Mouse (Mus musculus): ENCODE results near the gene Sun1.

GRCm38 (mm10) chr5:139228318-139228717 is 27.9 kb downstream of the Sun1 start:
- TF ChIP-seq POLR2A (IDR thresholded peaks at IDR 0.05; ENCODE audit: insufficient read length, low read depth), result no peak
- TF ChIP-seq TCF12 (IDR thresholded peaks at IDR 0.05; ENCODE audit: insufficient read depth, poor library complexity, severe bottlenecking), result no peak
- no peak for TF ChIP-seq E2F4 (IDR thresholded peaks at IDR 0.05; ENCODE audit: insufficient read depth)
- TF ChIP-seq CEBPB (IDR thresholded peaks at IDR 0.05; ENCODE audit: insufficient read depth, poor library complexity, severe bottlenecking), result no peak
- TF ChIP-seq POLR2AphosphoS2 (IDR thresholded peaks at IDR 0.05; ENCODE audit: insufficient read length, low read depth), result no peak
- TF ChIP-seq USF1 (IDR thresholded peaks at IDR 0.05; ENCODE audit: low read depth), result no peak
- no peak for TF ChIP-seq MYOD1 (IDR thresholded peaks at IDR 0.05; ENCODE audit: control insufficient read depth in 1 of 3, insufficient read length in 2 of 3, low read depth in 2 of 3)
- no peak for TF ChIP-seq MYOG (IDR thresholded peaks at IDR 0.05; ENCODE audit: control insufficient read depth in 1 of 3, insufficient read depth in 1 of 3, insufficient read length in 2 of 3, low read depth in 2 of 3)
- TF ChIP-seq MAX (IDR thresholded peaks at IDR 0.05; ENCODE audit: low read depth), result no peak
- no peak for TF ChIP-seq SRF (IDR thresholded peaks at IDR 0.05; ENCODE audit: control insufficient read depth, insufficient read length, low read depth)
- no peak for TF ChIP-seq REST (IDR thresholded peaks at IDR 0.05; ENCODE audit: insufficient read depth, insufficient read length)

Measured in myocyte (in vitro differentiated cells).